Mouse (Mus musculus) right cerebral cortex, postnatal 4 days (tissue): ENCODE data around the gene Hectd1.

ENCODE experiments used
- DNase-seq: peaks from one replicate; pipeline ENCODE4 v3.0.0-alpha.2; 2022

The Hectd1 gene

DNA sequence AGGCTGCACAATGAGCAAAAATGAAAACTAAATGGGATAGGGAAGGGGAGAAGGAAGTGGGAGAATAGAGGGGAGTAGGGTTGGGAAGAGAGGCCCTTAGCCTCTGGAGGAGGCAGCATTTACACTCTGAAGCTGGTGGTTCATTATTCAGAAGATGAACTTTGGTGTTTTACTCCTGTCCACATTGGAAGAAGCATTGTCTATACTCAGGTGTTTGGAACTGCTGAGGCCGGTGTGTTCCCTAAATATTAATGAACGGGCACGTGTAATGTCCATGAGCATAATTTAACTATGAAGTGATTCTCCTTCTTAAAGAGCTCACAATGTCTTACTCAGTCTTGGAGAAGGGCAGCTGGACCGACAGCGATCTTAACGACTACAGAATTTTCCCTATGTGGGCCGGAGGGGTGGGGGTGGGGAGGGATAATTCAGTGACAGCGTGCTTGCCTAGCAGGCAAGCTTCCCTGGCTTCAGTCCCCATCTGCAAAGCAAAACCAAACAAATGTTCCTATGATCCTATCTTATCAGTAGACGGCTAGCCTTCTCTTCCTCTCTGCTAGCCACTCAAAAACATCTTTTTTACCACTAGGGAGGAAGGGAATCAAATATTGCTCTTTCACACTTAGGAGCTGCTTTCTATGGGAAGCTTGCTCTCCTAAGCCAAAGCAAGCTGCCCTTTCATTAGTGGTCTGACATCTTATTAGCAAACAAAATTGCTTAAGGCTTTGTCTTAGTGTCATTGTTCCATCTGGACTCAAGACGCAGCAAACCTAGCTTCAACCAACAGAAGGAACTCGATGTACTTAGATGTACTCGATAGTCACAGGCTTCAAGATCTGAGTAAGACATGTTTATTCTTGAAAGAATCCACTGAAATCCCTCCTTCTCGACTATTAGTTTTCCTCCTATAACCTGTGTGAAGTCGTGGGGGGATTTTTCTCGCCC, 14.5 kb upstream of the Hectd1 start:
- no peak for DNase-seq

GRCm38 (mm10) chr12:51842081-51842864, 12.9 kb upstream of the Hectd1 start:
- DNase-seq = no peak

- DNase-seq = no peak
Observed at GRCm38 (mm10) chr12:51839856-51840255, 10.5 kb upstream of the Hectd1 start.

DNA sequence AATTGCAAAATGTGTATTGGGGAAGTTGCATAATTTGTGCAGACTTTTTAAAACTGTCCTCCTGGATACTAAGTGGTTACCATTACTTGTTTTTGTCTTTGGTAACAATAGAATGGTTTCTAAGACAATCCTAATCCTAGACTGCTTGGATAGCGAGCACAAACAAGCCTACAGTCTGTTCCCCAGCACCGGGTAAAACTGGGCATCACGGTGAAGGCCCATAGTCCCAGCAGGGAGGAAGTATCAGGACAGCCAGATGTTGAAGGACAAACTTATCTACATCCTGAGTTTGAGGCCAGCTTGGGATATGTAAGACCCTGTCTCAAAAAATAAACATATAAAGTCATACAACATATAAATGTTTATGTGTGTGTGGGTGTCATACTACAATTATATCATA, 5.9 kb upstream of the Hectd1 start:
- no peak for DNase-seq

DNA sequence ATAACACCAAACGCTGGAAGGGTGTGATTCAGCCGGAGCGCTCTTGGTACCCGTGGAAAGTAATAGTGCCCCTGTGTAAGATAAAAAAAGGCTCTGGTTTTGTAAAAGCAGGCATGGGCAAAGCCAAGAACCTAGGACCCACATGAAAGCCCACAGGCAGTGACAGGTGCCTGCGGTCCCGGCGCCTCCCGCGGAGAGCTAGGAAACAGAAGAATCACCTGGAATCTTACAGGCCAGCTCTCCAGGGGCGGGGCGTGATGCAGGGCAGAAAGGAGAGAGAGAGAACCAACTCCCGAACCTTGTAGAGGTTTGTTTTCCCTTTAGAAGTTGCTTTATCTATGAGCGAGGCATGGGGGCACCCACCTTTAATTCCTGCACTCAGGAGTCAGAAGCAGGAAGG, 2.6 kb upstream of the Hectd1 start:
- no peak for DNase-seq

- no peak for DNase-seq
Observed at GRCm38 (mm10) chr12:51831296-51831695, 2.0 kb upstream of the Hectd1 start.

DNA sequence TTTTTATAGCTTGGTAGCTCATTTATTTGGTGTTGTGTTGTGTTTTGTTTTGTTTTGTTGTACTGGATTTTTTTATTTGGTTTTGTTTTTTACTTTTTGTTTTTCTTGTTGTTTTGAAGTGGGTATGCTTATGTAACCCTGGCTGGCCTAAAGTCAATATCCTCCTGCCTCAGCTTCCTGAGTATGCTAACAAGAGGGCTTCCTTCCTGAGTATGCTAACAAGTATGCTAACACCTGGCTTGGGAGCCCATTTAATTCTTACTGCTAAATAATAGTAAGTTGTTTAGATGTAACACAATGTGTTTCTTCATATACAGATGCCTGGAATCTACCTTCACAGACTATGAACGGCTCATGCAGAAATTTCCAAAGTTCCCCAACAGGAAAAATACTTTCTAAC, 1.3 kb upstream of the Hectd1 start:
- no peak for DNase-seq

DNA sequence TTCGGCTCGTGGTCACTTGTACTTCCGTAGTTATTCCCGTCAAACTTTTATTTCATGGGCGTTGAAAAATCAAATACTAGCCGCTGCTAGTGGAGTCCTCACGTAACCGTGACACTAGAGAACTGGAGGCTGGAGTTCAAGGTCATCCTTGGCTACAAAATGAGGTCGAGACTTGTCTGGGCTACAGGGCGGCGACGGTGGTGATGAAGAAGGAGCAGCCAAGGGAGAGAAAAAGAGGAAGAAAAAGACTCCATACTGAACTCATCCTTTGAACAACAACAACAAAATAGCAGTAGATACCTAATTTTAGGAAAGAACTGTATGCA, 704 bp upstream of the Hectd1 start:
- no peak for DNase-seq

GRCm38 (mm10) chr12:51828716-51829289, 533 bp downstream of the Hectd1 start:
- peak; percentile 51 for DNase-seq

DNA sequence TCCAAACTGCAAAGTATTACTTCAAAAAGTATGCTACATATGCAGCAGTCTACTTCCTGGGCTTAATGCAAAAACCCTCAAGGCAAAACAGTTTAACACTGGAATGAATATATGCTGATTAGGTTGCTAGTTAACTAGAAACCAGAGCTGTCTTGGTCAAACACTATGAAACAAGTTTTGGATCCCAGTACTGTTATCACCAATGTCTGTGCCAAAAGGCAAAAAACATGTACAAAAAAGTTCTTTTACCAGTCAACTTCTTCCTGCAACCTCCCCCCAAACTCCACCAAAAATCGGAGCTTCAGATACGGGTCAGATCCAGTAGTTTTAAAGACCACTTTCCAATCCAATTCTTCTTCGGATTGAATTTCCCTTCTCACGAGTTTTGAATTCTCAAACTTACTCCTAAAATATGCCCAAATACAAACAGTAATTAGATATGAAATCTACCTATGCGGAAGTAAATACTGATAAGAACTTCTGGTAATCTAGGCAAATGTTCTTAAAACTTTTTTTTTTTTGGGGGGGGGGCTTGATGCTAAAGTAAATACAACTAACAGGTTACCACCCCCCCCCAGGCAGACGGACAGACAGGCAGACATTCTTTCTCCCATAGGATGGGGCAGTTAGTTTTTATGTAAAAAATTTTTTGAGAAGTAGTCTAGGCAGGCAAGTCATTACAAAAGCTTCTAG, 1.2 kb downstream of the Hectd1 start:
- no peak for DNase-seq

- no peak for DNase-seq
Observed at GRCm38 (mm10) chr12:51825338-51825737, 4.0 kb downstream of the Hectd1 start.

GRCm38 (mm10) chr12:51823311-51823710, 6.0 kb downstream of the Hectd1 start:
- no peak for DNase-seq

DNA sequence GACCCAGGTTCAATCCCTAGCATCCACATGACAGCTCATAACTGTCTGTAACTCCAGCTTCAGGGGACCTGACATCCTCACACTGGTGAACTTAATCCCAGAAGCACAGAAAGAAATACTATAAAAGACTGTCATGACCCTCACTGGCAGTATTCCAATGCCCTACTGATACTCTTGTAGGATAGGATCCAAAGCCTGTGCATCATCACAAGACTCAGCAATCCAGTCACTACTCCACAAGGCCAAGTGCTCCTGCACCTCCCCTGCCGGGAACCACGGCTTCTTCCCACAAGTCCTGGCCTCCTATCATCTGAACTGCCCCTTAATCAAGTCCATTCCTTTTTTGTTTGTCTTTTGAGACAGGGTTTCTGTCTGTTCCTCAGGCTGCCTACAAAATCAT, 6.5 kb downstream of the Hectd1 start:
- DNase-seq = no peak

DNA sequence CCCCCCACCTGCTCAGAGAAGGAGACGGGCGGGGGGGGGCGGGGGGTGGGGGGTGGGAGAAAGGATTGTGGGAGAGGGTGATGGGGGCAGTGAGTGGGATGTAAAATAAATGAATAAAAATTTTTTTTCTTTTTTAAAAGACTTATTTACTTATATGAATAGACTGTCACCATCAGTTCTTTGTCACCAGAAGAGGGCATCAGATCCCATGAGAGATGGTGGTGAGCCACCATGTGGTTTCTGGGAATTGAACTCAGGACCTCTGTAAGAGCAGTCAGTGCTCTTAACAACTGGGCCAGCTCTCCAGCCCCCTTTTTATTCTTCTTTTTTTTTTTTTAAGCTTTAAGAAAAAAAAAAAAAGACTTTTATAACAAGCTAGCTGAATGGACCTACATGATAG, 7.1 kb downstream of the Hectd1 start:
- DNase-seq = no peak

DNA sequence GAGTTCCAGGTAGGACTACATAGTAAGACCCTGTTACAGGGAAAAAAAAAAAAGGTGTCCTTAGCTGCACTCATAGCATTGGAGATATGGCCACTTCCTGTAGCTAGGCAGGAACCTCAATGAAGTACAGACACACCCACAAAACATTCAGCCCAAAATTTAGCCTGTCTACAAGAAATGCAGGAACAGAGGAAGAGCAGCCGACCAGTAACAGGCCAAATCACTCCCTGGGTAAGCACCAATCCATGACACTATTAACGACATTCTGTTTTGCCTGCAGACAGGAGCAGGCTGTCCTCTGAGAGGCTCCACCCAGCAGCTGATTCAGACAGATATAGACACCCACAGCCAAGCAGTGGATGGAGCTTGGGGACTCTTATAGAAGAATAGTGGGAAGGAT, 8.1 kb downstream of the Hectd1 start:
- DNase-seq = no peak

- no peak for DNase-seq
Observed at GRCm38 (mm10) chr12:51819951-51820498, 9.3 kb downstream of the Hectd1 start.

DNA sequence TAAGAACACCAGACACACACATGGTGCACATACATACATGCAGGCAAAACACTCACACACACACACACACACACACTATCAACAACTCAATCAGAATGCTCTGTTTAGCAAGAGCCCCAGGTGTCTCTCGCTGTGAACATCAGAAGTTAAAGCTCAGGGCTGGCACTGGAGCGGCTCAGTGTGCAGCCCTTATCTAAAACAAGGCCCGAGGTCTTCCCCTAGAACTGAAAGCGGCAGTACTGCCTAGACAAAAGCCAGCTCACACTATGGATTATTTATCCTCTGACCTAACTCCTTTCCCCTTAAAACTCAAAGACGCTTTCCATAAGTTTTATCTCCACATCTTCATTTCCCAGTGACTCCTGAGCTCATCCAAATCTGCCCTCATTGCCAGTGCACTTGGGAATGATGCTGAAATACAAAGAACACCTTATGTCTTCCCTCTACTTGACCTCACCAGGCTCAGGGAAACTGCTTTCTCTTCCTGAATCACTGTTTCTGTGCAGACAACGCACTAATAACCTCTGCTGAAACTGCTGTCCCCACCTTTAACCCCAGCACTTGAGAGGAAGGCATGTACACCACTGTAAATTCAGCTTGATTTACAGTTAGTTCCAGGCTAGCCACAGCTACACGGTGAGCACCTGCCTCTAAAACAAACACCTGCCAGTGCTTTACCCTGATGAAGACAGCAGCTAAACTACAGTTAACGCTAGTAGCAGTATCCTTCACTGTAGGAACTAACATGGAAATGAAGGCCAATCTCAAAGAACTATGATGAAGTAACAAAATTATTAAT, 11.3 kb downstream of the Hectd1 start:
- DNase-seq = no peak

GRCm38 (mm10) chr12:51811388-51812140, 17.8 kb downstream of the Hectd1 start:
- DNase-seq = no peak

DNA sequence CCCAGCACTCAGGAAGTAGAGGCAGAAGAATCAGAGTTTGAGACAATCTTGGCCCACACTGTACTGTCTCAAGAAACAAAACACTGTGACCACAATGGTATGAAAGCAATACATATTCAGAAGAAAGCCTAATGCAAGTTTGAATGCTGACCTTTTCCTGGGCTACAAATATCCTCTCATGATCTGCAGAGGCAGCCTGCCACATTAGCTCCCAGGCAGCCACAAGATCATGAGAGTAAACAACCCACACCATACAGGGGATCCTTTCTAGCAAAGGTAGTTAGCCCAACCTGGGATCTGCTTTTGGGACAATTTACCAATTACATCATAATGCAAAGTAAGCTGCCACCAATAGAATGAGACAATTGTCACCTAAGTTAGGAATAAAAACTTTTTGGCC, 18.8 kb downstream of the Hectd1 start:
- DNase-seq = no peak

DNA sequence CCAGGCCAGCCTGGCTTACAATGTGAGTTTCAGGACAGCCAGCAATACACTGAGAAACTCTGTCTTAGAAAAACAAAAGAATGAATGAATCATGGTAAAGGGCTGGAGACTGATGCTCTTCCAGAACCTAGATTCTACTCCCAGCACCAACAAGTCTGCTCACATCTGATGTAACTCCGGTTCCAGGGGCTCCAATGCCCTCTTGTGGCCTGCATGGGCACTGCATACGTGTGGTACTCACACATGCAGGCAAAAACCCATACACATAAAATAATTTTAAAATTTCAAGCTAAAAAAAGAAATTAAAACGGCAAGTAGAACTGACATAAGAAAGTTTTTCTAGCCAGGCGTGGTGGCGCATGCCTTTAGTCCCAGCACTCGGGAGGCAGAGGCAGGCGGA, 44.5 kb downstream of the Hectd1 start:
- no peak for DNase-seq

- DNase-seq = no peak
Observed at GRCm38 (mm10) chr12:51768702-51769101, 60.6 kb downstream of the Hectd1 start.
